Mouse (Mus musculus): ENCODE results near the gene Jak1.

DNA sequence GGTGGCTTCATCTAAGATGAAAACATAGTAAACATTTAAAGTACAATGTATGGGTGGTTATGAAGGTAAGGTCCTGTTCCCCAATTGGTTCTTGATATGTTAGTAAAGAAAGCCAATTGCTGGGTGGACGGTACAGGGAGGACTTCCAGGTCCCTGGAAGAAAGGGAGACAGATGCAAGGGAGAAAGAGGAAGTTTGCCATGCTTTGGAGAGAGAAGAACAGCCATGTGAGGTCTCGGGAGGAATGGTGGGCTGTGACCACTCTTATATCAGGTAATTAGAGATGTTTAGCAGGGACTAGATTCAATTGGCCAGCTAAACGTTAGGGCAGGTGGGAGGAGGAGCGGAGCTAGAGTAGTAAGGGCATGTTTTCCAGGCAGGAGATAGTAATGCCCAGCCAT lies 42.2 kb upstream of the Jak1 start:
- TF ChIP-seq POLR2A (IDR thresholded peaks at IDR 0.05; ENCODE audit: extremely low read depth, insufficient read depth, low read length), result no peak
- no peak for TF ChIP-seq CTCF (IDR thresholded peaks at IDR 0.05; ENCODE audit: extremely low read depth, insufficient read depth, low read length)

Data from cortical plate, adult 2 months (tissue).